Mouse (Mus musculus) CD4-positive helper T cell, adult 2 months (primary cell): ENCODE measurements around the gene Jmjd8.

Source experiments
- DNase-seq: peaks from one replicate; pipeline ENCODE4 v3.0.0-alpha.2; 2012; ENCODE audit warnings: low read depth, missing footprints, low spot score

Gene Jmjd8

GRCm38 (mm10) chr17:25808028-25808427 is 20.6 kb upstream of the Jmjd8 start:
- no peak for DNase-seq

- peak; percentile 49 for DNase-seq
Observed at GRCm38 (mm10) chr17:25808789-25809605, 19.7 kb upstream of the Jmjd8 start, which contains the start of gene Fbxl16. TSS of gene Fbxl16 (plus strand) at chr17:25809085.

GRCm38 (mm10) chr17:25809606-25810340 is 18.9 kb upstream of the Jmjd8 start:
- no peak for DNase-seq

- DNase-seq: no peak
Observed at GRCm38 (mm10) chr17:25810890-25811289, 17.8 kb upstream of the Jmjd8 start.

- DNase-seq: peak; percentile 76
Observed at GRCm38 (mm10) chr17:25813471-25813870, 15.2 kb upstream of the Jmjd8 start.

- no peak for DNase-seq
Observed at GRCm38 (mm10) chr17:25817662-25818061, 11.0 kb upstream of the Jmjd8 start.

GRCm38 (mm10) chr17:25818851-25819780 is 9.6 kb upstream of the Jmjd8 start:
- no peak for DNase-seq

- DNase-seq: peak; percentile 90
Observed at GRCm38 (mm10) chr17:25823452-25823851, 5.2 kb upstream of the Jmjd8 start, which contains the start of gene Wdr24. TSS of gene Wdr24 (plus strand) at chr17:25823627.

- no peak for DNase-seq
Observed at GRCm38 (mm10) chr17:25824362-25825142, 4.1 kb upstream of the Jmjd8 start.

GRCm38 (mm10) chr17:25825311-25825710 is 3.4 kb upstream of the Jmjd8 start:
- DNase-seq: no peak

- no peak for DNase-seq
Observed at GRCm38 (mm10) chr17:25825984-25826570, 2.6 kb upstream of the Jmjd8 start.

- DNase-seq: no peak
Observed at GRCm38 (mm10) chr17:25827011-25827410, 1.7 kb upstream of the Jmjd8 start.

- no peak for DNase-seq
Observed at GRCm38 (mm10) chr17:25827546-25828222, 983 bp upstream of the Jmjd8 start.

- peak; percentile 29 for DNase-seq
Observed at GRCm38 (mm10) chr17:25828223-25828594, 458 bp upstream of the Jmjd8 start.

GRCm38 (mm10) chr17:25829558-25830017 is 921 bp downstream of the Jmjd8 start:
- DNase-seq: no peak

- DNase-seq: no peak
Observed at GRCm38 (mm10) chr17:25830200-25830753, 1.6 kb downstream of the Jmjd8 start.

GRCm38 (mm10) chr17:25830806-25831431 is 2.3 kb downstream of the Jmjd8 start:
- DNase-seq: no peak

- no peak for DNase-seq
Observed at GRCm38 (mm10) chr17:25831451-25832281, 3.0 kb downstream of the Jmjd8 start.
